In genomic region chr13:41605099-41606010, GRCm38 (mm10) we compare ENCODE assay signal across 8 mouse cellular contexts. TPM values are rescaled to one million over a fixed set of nuclear protein-coding genes. Genes with fewer than 3 reads are reported as not detected.
DNase-seq lines count a peak whose midpoint lies in the region; ATAC-seq and TF ChIP-seq lines count a peak whose summit lies in the region.

Gene Tmem170b, plus strand, starts transcription at chr13:41605907.

- H3K9ac ChIP-seq in MEL (ENCODE audit: control insufficient read depth, low read depth, low read length, poor library complexity, severe bottlenecking): peak within 1 kb of the TSS; percentile 94
- peak within 1 kb of the TSS; percentile 97 for H3K9ac ChIP-seq in forebrain, postnatal 0 days
- peak within 1 kb of the TSS; percentile 79 for H3K9ac ChIP-seq in lung, embryonic 15.5 days

- peak; percentile 96 for DNase-seq in MEL (ENCODE audit: low read depth, low spot score)
- DNase-seq in cerebellum, adult 2 months: peak; percentile 98 to 99
- peak; percentile 99 for DNase-seq in forebrain, postnatal 0 days
- peak; percentile 97 for DNase-seq in heart, postnatal 4 days
- DNase-seq in layer of hippocampus, adult 8-10 months (ENCODE audit: low spot score in 2 of 2): peak; percentile 95 to 97
- DNase-seq in ovary, adult 18-20 months (ENCODE audit: low spot score): peak; percentile 98
- peak; percentile 99 for DNase-seq in thymus, postnatal 0 days (ENCODE audit: low spot score)

- no peak for TF ChIP-seq EP300 in MEL (IDR thresholded peaks at IDR 0.05; ENCODE audit: low read depth in 1 of 2, low read length in 2 of 2)

- H3K27me3 ChIP-seq in MEL (ENCODE audit: control insufficient read depth in 1 of 2, insufficient read depth in 2 of 2, low read length in 2 of 2): no peaks in the 10 kb centered on the region
- H3K27me3 ChIP-seq in cerebellum, adult 2 months (ENCODE audit: control insufficient read depth, insufficient read depth, low read length): no peaks in the 10 kb centered on the region
- H3K27me3 ChIP-seq in forebrain, postnatal 0 days (ENCODE audit: insufficient read depth, low read length): no peaks in the 10 kb centered on the region
- no peaks in the 10 kb centered on the region for H3K27me3 ChIP-seq in lung, embryonic 15.5 days

- H3K79me2 ChIP-seq in MEL (ENCODE audit: control insufficient read depth, insufficient read depth, low read length, poor library complexity): peaks cover 14% of the 10 kb centered on the region

- TF ChIP-seq POLR2A in MEL (IDR thresholded peaks at IDR 0.05; ENCODE audit: control insufficient read depth in 1 of 2, insufficient read depth in 1 of 2, low read depth in 1 of 2, low read length in 2 of 2, poor library complexity in 1 of 2): peak; percentile 40 to 66
- peak; percentile 51 for TF ChIP-seq POLR2A in cerebellum, adult 2 months (IDR thresholded peaks at IDR 0.05; ENCODE audit: borderline replicate concordance, insufficient read depth, low read length)

- H3K4me1 ChIP-seq in MEL (ENCODE audit: control insufficient read depth in 1 of 2, insufficient read depth in 2 of 2, low read length in 2 of 2): peaks cover 2 to 15% of the 10 kb centered on the region in 2 experiments; a peak in 3 of 4 replicates
- H3K4me1 ChIP-seq in cerebellum, adult 2 months (ENCODE audit: control insufficient read depth, insufficient read depth, low read length): no peaks in the 10 kb centered on the region; the same call in 1 of the 2 replicates
- peaks cover 20% of the 10 kb centered on the region for H3K4me1 ChIP-seq in forebrain, postnatal 0 days (ENCODE audit: insufficient read depth)
- H3K4me1 ChIP-seq in lung, embryonic 15.5 days: peaks cover 9% of the 10 kb centered on the region; the same call in 1 of the 2 replicates

- TF ChIP-seq CTCF in MEL (IDR thresholded peaks at IDR 0.05 in 2 of 3, conservative IDR thresholded peaks at IDR 0.05 in 1 of 3; ENCODE audit: control insufficient read depth in 1 of 3, insufficient read depth in 1 of 3, low read depth in 2 of 3, low read length in 3 of 3, poor library complexity in 1 of 3, severe bottlenecking in 1 of 3): no peak
- no peak for TF ChIP-seq CTCF in cerebellum, adult 2 months (IDR thresholded peaks at IDR 0.05; ENCODE audit: borderline replicate concordance, insufficient read depth, low read depth, low read length)
- TF ChIP-seq CTCF in forebrain, postnatal 0 days (IDR thresholded peaks at IDR 0.05; ENCODE audit: low read depth): peak; percentile 23; the same call in 1 of the 2 replicates

- no peaks in the 10 kb centered on the region for H3K9me3 ChIP-seq in MEL (replicated peaks; ENCODE audit: insufficient read depth, low read length)
- no peaks in the 10 kb centered on the region for H3K9me3 ChIP-seq in forebrain, postnatal 0 days (ENCODE audit: low read length)
- H3K9me3 ChIP-seq in lung, embryonic 15.5 days: no peaks in the 10 kb centered on the region

- peak; percentile 99 for ATAC-seq in forebrain, postnatal 0 days
- ATAC-seq in lung, embryonic 15.5 days (ENCODE audit: borderline replicate concordance, extremely low read depth, low FRiP score, low TSS enrichment): peak; percentile 98

- peak within 1 kb of the TSS; percentile 81 for H3K4me2 ChIP-seq in forebrain, postnatal 0 days (ENCODE audit: low read depth)
- H3K4me2 ChIP-seq in lung, embryonic 15.5 days: peak within 1 kb of the TSS; percentile 87

- TF ChIP-seq RAD21 in MEL (IDR thresholded peaks at IDR 0.05; ENCODE audit: low read depth, low read length): no peak

- WGBS in cerebellum, adult 2 months: under 1% methylated on average over 79 of the region's 87 CpGs
- under 1% methylated on average over 68 of the region's 87 CpGs for WGBS in forebrain, postnatal 0 days
- WGBS in lung, embryonic 15.5 days: under 1% methylated on average over 67 of the region's 87 CpGs

- H3K36me3 ChIP-seq in MEL (ENCODE audit: control insufficient read depth in 1 of 2, insufficient read depth in 2 of 2, low read length in 2 of 2): peaks cover 0 to 5% of the 10 kb centered on the region in 2 experiments; a peak in 2 of 4 replicates
- H3K36me3 ChIP-seq in forebrain, postnatal 0 days (ENCODE audit: insufficient read depth): no peaks in the 10 kb centered on the region
- no peaks in the 10 kb centered on the region for H3K36me3 ChIP-seq in lung, embryonic 15.5 days

- H3K4me3 ChIP-seq in MEL (ENCODE audit: control insufficient read depth in 1 of 2, insufficient read depth in 1 of 2, low read depth in 2 of 2, low read length in 2 of 2): peak within 1 kb of the TSS; percentile 88 to 96
- H3K4me3 ChIP-seq in cerebellum, adult 2 months (replicated peaks; ENCODE audit: insufficient read depth, low read depth, low read length): peak within 1 kb of the TSS; percentile 84
- H3K4me3 ChIP-seq in forebrain, postnatal 0 days (ENCODE audit: low read depth, low read length): peak within 1 kb of the TSS; percentile 99
- peak within 1 kb of the TSS; percentile 93 for H3K4me3 ChIP-seq in lung, embryonic 15.5 days

- H3K27ac ChIP-seq in MEL (ENCODE audit: control insufficient read depth, low read depth, low read length): peak within 1 kb of the TSS; percentile 65
- H3K27ac ChIP-seq in cerebellum, adult 2 months (ENCODE audit: insufficient read depth, low read length): peak within 1 kb of the TSS; percentile 94
- peak within 1 kb of the TSS; percentile 92 for H3K27ac ChIP-seq in forebrain, postnatal 0 days (ENCODE audit: low read depth, low read length)
- peak within 1 kb of the TSS; percentile 95 for H3K27ac ChIP-seq in lung, embryonic 15.5 days

TF ChIP-seq in MEL, 35 proteins besides CTCF, POLR2A, EP300 and RAD21:
- TF ChIP-seq CHD1 (IDR thresholded peaks at IDR 0.05; ENCODE audit: low read depth, low read length) (no peak), ELF1 (IDR thresholded peaks at IDR 0.05; ENCODE audit: low read depth, low read length) (peak; percentile 87), TBP (IDR thresholded peaks at IDR 0.05; ENCODE audit: low read depth, low read length) (0 out of 2 replicates have a peak, but pooled peaks have one; percentile 28), ZKSCAN1 (IDR thresholded peaks at IDR 0.05; ENCODE audit: low read depth, low read length) (no peak), ETS1 (IDR thresholded peaks at IDR 0.05; ENCODE audit: low read depth, low read length) (0 out of 2 replicates have a peak, but pooled peaks have one; percentile 18), MXI1 (IDR thresholded peaks at IDR 0.05; ENCODE audit: low read depth, low read length) (no peak; the same call in 1 of the 2 replicates), UBTF (IDR thresholded peaks at IDR 0.05; ENCODE audit: borderline replicate concordance, insufficient read depth, low read depth, low read length) (no peak), GABPA (IDR thresholded peaks at IDR 0.05; ENCODE audit: low read depth, low read length) (no peak), KAT2A (conservative IDR thresholded peaks at IDR 0.05; ENCODE audit: low read depth, low read length) (no peak; the same call in 1 of the 2 replicates), MAZ (IDR thresholded peaks at IDR 0.05; ENCODE audit: low read depth, low read length) (peak; percentile 98), NELFE (IDR thresholded peaks at IDR 0.05; ENCODE audit: low read depth, low read length) (peak; percentile 48), MYC (IDR thresholded peaks at IDR 0.05; ENCODE audit: low read depth, low read length) (no peak), ZC3H11A (IDR thresholded peaks at IDR 0.05; ENCODE audit: low read depth, low read length) (no peak), HCFC1 (IDR thresholded peaks at IDR 0.05; ENCODE audit: low read depth, low read length) (peak; percentile 87), MAX (IDR thresholded peaks at IDR 0.05; ENCODE audit: low read length) (0 out of 2 replicates have a peak, but pooled peaks have one; percentile 2), SIN3A (IDR thresholded peaks at IDR 0.05; ENCODE audit: low read length) (peak; percentile 71; the same call in 1 of the 2 replicates), POLR2AphosphoS2 (IDR thresholded peaks at IDR 0.05; ENCODE audit: low read length) (no peak; the same call in 1 of the 2 replicates), ZMIZ1 (IDR thresholded peaks at IDR 0.05; ENCODE audit: low read depth, low read length) (peak; percentile 61), SMC3 (IDR thresholded peaks at IDR 0.05; ENCODE audit: low read depth, low read length) (no peak), NRF1 (IDR thresholded peaks at IDR 0.05; ENCODE audit: insufficient read depth, low read depth, low read length, poor library complexity, severe bottlenecking) (peak; percentile 92)

RNA-seq across cellular contexts. Expression of gene Tmem170b, which starts in this region (rescaled TPM):
- total RNA-seq in MEL (2012; rRNA removed): 5.2 and 6.5 TPM in 2 replicates
- polyA plus RNA-seq in MEL (2012; ENCODE audit: insufficient read depth in 1 of 2, insufficient read length in 2 of 2, low read depth in 1 of 2, low replicate concordance in 2 of 2, missing spikeins in 1 of 2): 1 to 10 TPM in 1 of 2 experiments, not detected in 1; 7.0 TPM
- polyA plus RNA-seq in cerebellum, adult 2 months (2012; rRNA removed): 19.9 and 21.6 TPM in 2 replicates
- total RNA-seq in forebrain, postnatal 0 days (2014; rRNA removed): 32.9 and 35.6 TPM in 2 replicates
- 19.2 and 33.7 TPM in 2 replicates for polyA plus RNA-seq in forebrain, postnatal 0 days (2015; fragmentation: Nextera tagmentation; extraction: Ambion mirVana)
- 10 to 100 TPM; 25.4 to 26.2 TPM for total RNA-seq in heart, postnatal 4 days (2021)
- 10 to 100 TPM; 83.3 to 88.9 (median 87.6) TPM for total RNA-seq in layer of hippocampus, adult 8-10 months (2022)
- 10.0 and 11.2 TPM in 2 replicates for polyA plus RNA-seq in lung, embryonic 15.5 days (2015; fragmentation: Nextera tagmentation; extraction: Ambion mirVana)
- polyA plus RNA-seq in thymus, postnatal 0 days (2015; fragmentation: Nextera tagmentation; extraction: Ambion mirVana): 7.9 and 10.2 TPM in 2 replicates

Comparison
In these comparisons a context has a peak if more than half of its experiments do, and no peak if none do; other contexts are left out.
1. Peak in every context shown above with its lines: DNase-seq, ATAC-seq, H3K4me3 ChIP-seq and H3K27ac ChIP-seq.